Comparison of ENCODE assay signal across 9 mouse cellular contexts in the genomic region with DNA sequence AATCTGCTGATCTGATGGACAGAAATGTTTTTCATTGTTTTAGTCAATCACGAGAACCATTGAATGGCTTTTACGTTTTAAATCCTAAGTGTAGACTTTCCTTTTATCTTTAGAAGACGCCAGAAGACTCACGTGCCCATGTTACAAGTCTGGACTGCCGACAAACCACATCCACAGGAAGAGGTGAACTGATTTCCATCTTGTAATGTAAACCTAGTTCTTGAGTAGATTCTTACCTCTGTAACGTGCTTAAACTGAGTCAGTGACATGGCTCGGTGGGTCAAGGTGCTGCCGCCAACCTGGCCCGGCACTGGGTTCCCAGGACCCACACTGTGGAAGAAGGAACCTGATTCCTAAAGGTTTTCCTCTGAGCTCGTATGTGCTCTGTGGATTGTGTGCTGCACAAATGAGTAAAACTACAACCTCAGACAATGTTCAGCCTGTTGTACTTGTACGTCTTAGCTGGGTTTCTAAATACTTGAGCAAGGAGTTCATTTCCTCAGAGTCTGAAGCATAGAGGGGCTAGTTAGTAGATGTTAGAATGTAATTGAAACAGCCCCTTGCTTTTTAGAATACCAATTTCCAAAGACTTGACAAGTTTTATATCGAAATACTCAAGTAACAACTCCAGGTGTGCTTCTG.
"Had no signal": no experiment of that assay in that cellular context is flagged by ENCODE, and none has a peak within 500 bp of the region (broad histone marks: within the 10 kb centered on the region; RNA-seq: fewer than 3 reads in every experiment).

No protein-coding gene starts in this region.

- DNase-seq: kidney, adult 18-20 months; kidney, postnatal 10 days; lung, embryonic 14.5 days; lung, postnatal 10 days; lung, postnatal 4 days; right cerebral cortex, adult 18-20 months; right cerebral cortex, postnatal 25 days had no signal

- ATAC-seq: liver, embryonic 12.5 days; midbrain, embryonic 15.5 days had no signal
